Mouse (Mus musculus): ENCODE data around the gene Myo1d. TPM values are rescaled to one million over a fixed set of nuclear protein-coding genes. Genes with fewer than 3 reads are reported as not detected.
A peak's percentile ranks its signal among the peaks of the same experiment; 100 is the strongest.

Gene Myo1d
- 4.5 and 6.4 TPM in 2 replicates for polyA plus RNA-seq (2011; ENCODE audit: insufficient read depth, insufficient read length, low replicate concordance, missing spikeins)

- TF ChIP-seq POLR2A (IDR thresholded peaks at IDR 0.05; ENCODE audit: borderline replicate concordance, control insufficient read depth, low read depth, low read length) (peak; percentile 70; the same call in 1 of the 2 replicates), CTCF (IDR thresholded peaks at IDR 0.05; ENCODE audit: control insufficient read depth, insufficient read depth, low read length) (peak; percentile 85)
- WGBS: under 1% methylated on average over 73 of the region's 87 CpGs
- Histone ChIP-seq H3K4me3 (replicated peaks; ENCODE audit: control insufficient read depth, low read depth, low read length) (peak within 1 kb of the TSS; percentile 86), H3K4me1 (ENCODE audit: control insufficient read depth, insufficient read depth, low read length) (no peaks in the 10 kb centered on the region; the same call in 1 of the 2 replicates), H3K27ac (ENCODE audit: control insufficient read depth, insufficient read depth, low read depth, low read length, poor library complexity) (peak within 1 kb of the TSS; percentile 63)
These were observed at the start of gene Myo1d for GRCm38 (mm10) chr11:80779527-80780344. Gene Myo1d (minus strand): TSS chr11:80780025.

- H3K4me1 ChIP-seq (ENCODE audit: control insufficient read depth, insufficient read depth, low read length): no peaks in the 10 kb centered on the region
- TF ChIP-seq CTCF (IDR thresholded peaks at IDR 0.05; ENCODE audit: control insufficient read depth, insufficient read depth, low read length) (no peak), POLR2A (IDR thresholded peaks at IDR 0.05; ENCODE audit: borderline replicate concordance, control insufficient read depth, low read depth, low read length) (no peak)
- H3K4me3 ChIP-seq (replicated peaks; ENCODE audit: control insufficient read depth, low read depth, low read length): no peak overlapping the region
- H3K27ac ChIP-seq (ENCODE audit: control insufficient read depth, insufficient read depth, low read depth, low read length, poor library complexity): no peak overlapping the region
- 87% methylated on average over 9 of the region's 9 CpGs for WGBS
These were observed 42.0 kb upstream of the Myo1d start for GRCm38 (mm10) chr11:80821794-80822193.

- TF ChIP-seq CTCF (IDR thresholded peaks at IDR 0.05; ENCODE audit: control insufficient read depth, insufficient read depth, low read length) (no peak), POLR2A (IDR thresholded peaks at IDR 0.05; ENCODE audit: borderline replicate concordance, control insufficient read depth, low read depth, low read length) (no peak)
These were observed 41.5 kb upstream of the Myo1d start for GRCm38 (mm10) chr11:80821296-80821695.

GRCm38 (mm10) chr11:80820085-80820484 lies 40.3 kb upstream of the Myo1d start:
- Histone ChIP-seq H3K4me1 (ENCODE audit: control insufficient read depth, insufficient read depth, low read length) (no peaks in the 10 kb centered on the region), H3K27ac (ENCODE audit: control insufficient read depth, insufficient read depth, low read depth, low read length, poor library complexity) (no peak overlapping the region), H3K4me3 (replicated peaks; ENCODE audit: control insufficient read depth, low read depth, low read length) (no peak overlapping the region)
- 84% methylated on average over 3 of the region's 3 CpGs for WGBS
- no peak for TF ChIP-seq CTCF (IDR thresholded peaks at IDR 0.05; ENCODE audit: control insufficient read depth, insufficient read depth, low read length)
- no peak for TF ChIP-seq POLR2A (IDR thresholded peaks at IDR 0.05; ENCODE audit: borderline replicate concordance, control insufficient read depth, low read depth, low read length)

More at GRCm38 (mm10) chr11:80821296-80821695, 41.5 kb upstream of the Myo1d start:
- WGBS: 58% methylated on average over 14 of the region's 14 CpGs
- Histone ChIP-seq H3K4me3 (replicated peaks; ENCODE audit: control insufficient read depth, low read depth, low read length) (no peak overlapping the region), H3K4me1 (ENCODE audit: control insufficient read depth, insufficient read depth, low read length) (no peaks in the 10 kb centered on the region), H3K27ac (ENCODE audit: control insufficient read depth, insufficient read depth, low read depth, low read length, poor library complexity) (no peak overlapping the region)

GRCm38 (mm10) chr11:80818060-80818697 lies 38.4 kb upstream of the Myo1d start:
- WGBS: 69% methylated on average over 11 of the region's 11 CpGs
- Histone ChIP-seq H3K27ac (ENCODE audit: control insufficient read depth, insufficient read depth, low read depth, low read length, poor library complexity) (no peak overlapping the region; the same call in 1 of the 2 replicates), H3K4me1 (ENCODE audit: control insufficient read depth, insufficient read depth, low read length) (no peaks in the 10 kb centered on the region), H3K4me3 (replicated peaks; ENCODE audit: control insufficient read depth, low read depth, low read length) (no peak overlapping the region)
- TF ChIP-seq POLR2A (IDR thresholded peaks at IDR 0.05; ENCODE audit: borderline replicate concordance, control insufficient read depth, low read depth, low read length): no peak
- TF ChIP-seq CTCF (IDR thresholded peaks at IDR 0.05; ENCODE audit: control insufficient read depth, insufficient read depth, low read length): peak; percentile 38; the same call in 1 of the 2 replicates

GRCm38 (mm10) chr11:80815354-80815753 lies 35.5 kb upstream of the Myo1d start:
- Histone ChIP-seq H3K4me1 (ENCODE audit: control insufficient read depth, insufficient read depth, low read length) (no peaks in the 10 kb centered on the region), H3K27ac (ENCODE audit: control insufficient read depth, insufficient read depth, low read depth, low read length, poor library complexity) (no peak overlapping the region), H3K4me3 (replicated peaks; ENCODE audit: control insufficient read depth, low read depth, low read length) (no peak overlapping the region)
- TF ChIP-seq POLR2A (IDR thresholded peaks at IDR 0.05; ENCODE audit: borderline replicate concordance, control insufficient read depth, low read depth, low read length): no peak
- TF ChIP-seq CTCF (IDR thresholded peaks at IDR 0.05; ENCODE audit: control insufficient read depth, insufficient read depth, low read length): no peak
- 80% methylated on average over 7 of the region's 7 CpGs for WGBS

- H3K27ac ChIP-seq (ENCODE audit: control insufficient read depth, insufficient read depth, low read depth, low read length, poor library complexity): no peak overlapping the region
- H3K4me3 ChIP-seq (replicated peaks; ENCODE audit: control insufficient read depth, low read depth, low read length): no peak overlapping the region
- TF ChIP-seq POLR2A (IDR thresholded peaks at IDR 0.05; ENCODE audit: borderline replicate concordance, control insufficient read depth, low read depth, low read length): no peak
- TF ChIP-seq CTCF (IDR thresholded peaks at IDR 0.05; ENCODE audit: control insufficient read depth, insufficient read depth, low read length): no peak
- 30% methylated on average over 5 of the region's 5 CpGs for WGBS
- H3K4me1 ChIP-seq (ENCODE audit: control insufficient read depth, insufficient read depth, low read length): no peaks in the 10 kb centered on the region
These were observed 31.3 kb upstream of the Myo1d start for GRCm38 (mm10) chr11:80811156-80811555.
